Mouse (Mus musculus) embryonic facial prominence, embryonic 15.5 days (tissue): ENCODE measurements around the gene Hsd3b5. TPM values are rescaled to one million over a fixed set of nuclear protein-coding genes. Genes with fewer than 3 reads are reported as not detected.
"Not testable (repeated sequence)": the region's sequence is repeated elsewhere in the genome, so short reads cannot be mapped to it uniquely, and the experiment has no call there.

Source experiments
- ATAC-seq: fragments of 200-750 bp; cut with Nextera tagmentation; 2 replicates; pipeline ENCODE4 v1.8.0; 2017; ENCODE audit warnings: low read depth, moderate TSS enrichment; ENCODE audit not compliant: insufficient number of reproducible peaks, low FRiP score, low TSS enrichment
- H3K27ac ChIP-seq: fragments of 300-500 bp; sonication (generic); replicated peaks from 2 replicates; pipeline ENCODE4 v1.5.1; 2015; ENCODE audit warnings: mild to moderate bottlenecking, inconsistent platforms
- H3K27me3 ChIP-seq: fragments of 300-500 bp; sonication (generic); 2 replicates; pipeline ENCODE4 v1.6.1; 2015; ENCODE audit warnings: inconsistent platforms
- H3K36me3 ChIP-seq: fragments of 300-500 bp; sonication (generic); 2 replicates; pipeline ENCODE4 v1.6.1; 2015; ENCODE audit warnings: mild to moderate bottlenecking, inconsistent platforms
- H3K4me1 ChIP-seq: fragments of 300-500 bp; sonication (generic); 2 replicates; pipeline ENCODE4 v1.6.1; 2015; ENCODE audit warnings: inconsistent platforms
- H3K4me2 ChIP-seq: fragments of 300-500 bp; sonication (generic); replicated peaks from 2 replicates; pipeline ENCODE4 v1.6.1; 2015; ENCODE audit warnings: mild to moderate bottlenecking, inconsistent platforms
- H3K4me3 ChIP-seq: fragments of 300-500 bp; sonication (generic); replicated peaks from 2 replicates; pipeline ENCODE4 v1.5.1; 2015; ENCODE audit warnings: mild to moderate bottlenecking, inconsistent platforms
- H3K9ac ChIP-seq: fragments of 300-500 bp; sonication (generic); 2 replicates; pipeline ENCODE4 v1.6.1; 2015; ENCODE audit warnings: inconsistent platforms
- H3K9me3 ChIP-seq: fragments of 300-500 bp; sonication (generic); replicated peaks from 2 replicates; pipeline ENCODE4 v1.6.1; 2016; ENCODE audit warnings: inconsistent platforms
- WGBS: fragments of 180-500 bp; shearing (Covaris S2); methylation state at CpG from one replicate; pipeline ENCODE4 v1.1.7; 2015; 5-methylcytosine and 5-hydroxymethylcytosine counted together
- polyA plus RNA-seq: library from polyadenylated mRNA; unstranded; fragments of >200 nt; fragmentation: Nextera tagmentation; extraction: Ambion mirVana; gene quantifications from 2 replicates; pipeline ENCODE4 v1.2.1, GENCODE M21; 2015

Hsd3b5 gene
- polyA plus RNA-seq, 1 experiment from 2014 or later, result not detected

DNA sequence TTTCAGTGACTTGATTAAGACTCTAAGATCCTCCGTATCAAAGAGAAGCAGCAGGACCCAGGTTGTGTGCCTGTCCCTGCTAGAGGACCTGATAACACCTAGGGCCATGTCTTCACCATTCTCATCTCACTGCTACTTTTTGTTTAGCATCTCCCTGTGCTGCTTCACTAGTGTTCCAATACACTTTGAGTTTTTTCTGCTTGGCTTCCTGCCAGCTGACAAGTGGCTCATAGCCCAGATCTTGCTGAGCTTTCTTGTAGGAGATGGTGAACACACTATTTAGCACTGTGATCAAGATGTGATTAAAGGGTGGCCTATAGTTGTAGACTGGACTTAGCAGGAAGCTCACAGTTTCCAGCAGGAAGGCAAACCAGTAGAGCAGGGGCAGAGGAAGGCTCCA lies 49.0 kb downstream of the Hsd3b5 start:
- not testable (repeated sequence) for ATAC-seq, H3K4me1 ChIP-seq, H3K4me3 ChIP-seq, H3K27me3 ChIP-seq, H3K9ac ChIP-seq, H3K9me3 ChIP-seq, H3K36me3 ChIP-seq, H3K27ac ChIP-seq, H3K4me2 ChIP-seq
- 93% methylated on average over 1 of the region's 1 CpGs for WGBS

Other genes with a start within 250 kb of the Hsd3b5 start
- gene Zfp697, start 247.8 kb downstream of the Hsd3b5 start, polyA plus RNA-seq, result 5.6 and 6.0 TPM in 2 replicates
- gene Gm4450, start 173.1 kb downstream of the Hsd3b5 start, polyA plus RNA-seq, result not detected in 2 replicates
- not detected in 2 replicates for gene Hsd3b4, start 119.7 kb downstream of the Hsd3b5 start, polyA plus RNA-seq
- not detected in 2 replicates for gene Gm10681, start 41.4 kb downstream of the Hsd3b5 start, polyA plus RNA-seq
- not detected in 2 replicates for gene Hsd3b2, start 94.3 kb upstream of the Hsd3b5 start, polyA plus RNA-seq
- not detected in 2 replicates for gene Hsd3b3, start 132.9 kb upstream of the Hsd3b5 start, polyA plus RNA-seq
- 1.4 and 1.9 TPM in 2 replicates for gene Hsd3b6, start 184.2 kb upstream of the Hsd3b5 start, polyA plus RNA-seq
- gene Hsd3b1, start 229.5 kb upstream of the Hsd3b5 start, polyA plus RNA-seq, result not detected in 2 replicates